Mouse (Mus musculus) E14TG2a.4 (cell line): ENCODE measurements around the gene Fkbp11.

Experiments used
- H3K27me3 ChIP-seq: 2 replicates; pipeline ENCODE4 v1.6.1; 2014; ENCODE audit warnings: low read length, control low read depth; ENCODE audit not compliant: insufficient read depth
- H3K36me3 ChIP-seq: 2 replicates; pipeline ENCODE4 v1.6.1; 2014; ENCODE audit warnings: low read length, control low read depth; ENCODE audit not compliant: insufficient read depth
- H3K4me1 ChIP-seq: replicated peaks from 2 replicates; pipeline ENCODE4 v1.6.1; 2014; ENCODE audit warnings: low read depth, low read length, control low read depth
- H3K4me3 ChIP-seq: replicated peaks from 2 replicates; pipeline ENCODE4 v1.5.1; 2014; ENCODE audit warnings: mild to moderate bottlenecking, low read length
- H3K9me3 ChIP-seq: 2 replicates; pipeline ENCODE4 v1.6.1; 2014; ENCODE audit warnings: low read length, control low read depth
- CTCF ChIP-seq: conservative IDR thresholded peaks from 2 replicates; pipeline ENCODE4 v1.5.1; 2014; ENCODE audit warnings: low read length
- NANOG ChIP-seq: IDR thresholded peaks from 2 replicates; pipeline ENCODE4 v1.6.1; 2014; ENCODE audit warnings: borderline replicate concordance, low read length, mixed read lengths
- POU5F1 ChIP-seq: IDR thresholded peaks from 2 replicates; pipeline ENCODE4 v1.6.1; 2014; ENCODE audit warnings: low read length, borderline replicate concordance

Gene Fkbp11

GRCm38 (mm10) chr15:98722854-98723253, 5.1 kb downstream of the Fkbp11 start:
- H3K4me3 ChIP-seq: peak overlapping the region; percentile 64
- H3K4me1 ChIP-seq: peaks cover 63% of the 10 kb centered on the region
- no peak for TF ChIP-seq POU5F1
- TF ChIP-seq CTCF: no peak
- TF ChIP-seq NANOG: no peak
- H3K36me3 ChIP-seq: no peaks in the 10 kb centered on the region
- H3K27me3 ChIP-seq: peaks cover 50% of the 10 kb centered on the region
- no peaks in the 10 kb centered on the region for H3K9me3 ChIP-seq

- peaks cover 55% of the 10 kb centered on the region for H3K27me3 ChIP-seq
- H3K9me3 ChIP-seq: no peaks in the 10 kb centered on the region
- H3K4me1 ChIP-seq: peaks cover 64% of the 10 kb centered on the region
- H3K4me3 ChIP-seq: peak overlapping the region; percentile 64
- no peaks in the 10 kb centered on the region for H3K36me3 ChIP-seq
- TF ChIP-seq NANOG: no peak
- TF ChIP-seq CTCF: no peak
- TF ChIP-seq POU5F1: no peak
Measured at GRCm38 (mm10) chr15:98722191-98722590, 5.8 kb downstream of the Fkbp11 start.

GRCm38 (mm10) chr15:98717301-98717700, 10.7 kb downstream of the Fkbp11 start:
- peaks cover 34% of the 10 kb centered on the region for H3K27me3 ChIP-seq
- no peak overlapping the region for H3K4me3 ChIP-seq
- TF ChIP-seq POU5F1 (no peak), NANOG (no peak), CTCF (no peak)
- H3K4me1 ChIP-seq: peaks cover 21% of the 10 kb centered on the region
- no peaks in the 10 kb centered on the region for H3K9me3 ChIP-seq
- no peaks in the 10 kb centered on the region for H3K36me3 ChIP-seq

GRCm38 (mm10) chr15:98714230-98714652, 13.8 kb downstream of the Fkbp11 start:
- peaks cover 17% of the 10 kb centered on the region for H3K27me3 ChIP-seq
- no peak overlapping the region for H3K4me3 ChIP-seq
- H3K9me3 ChIP-seq: no peaks in the 10 kb centered on the region
- TF ChIP-seq POU5F1 (no peak), CTCF (no peak), NANOG (no peak)
- peaks cover 7% of the 10 kb centered on the region for H3K4me1 ChIP-seq
- H3K36me3 ChIP-seq: no peaks in the 10 kb centered on the region

- H3K4me3 ChIP-seq: no peak overlapping the region
- no peaks in the 10 kb centered on the region for H3K36me3 ChIP-seq
- peaks cover 10% of the 10 kb centered on the region; the same call in 1 of the 2 replicates for H3K4me1 ChIP-seq
- TF ChIP-seq CTCF: peak; percentile 78
- TF ChIP-seq NANOG: no peak
- H3K9me3 ChIP-seq: no peaks in the 10 kb centered on the region
- peaks cover 20% of the 10 kb centered on the region for H3K27me3 ChIP-seq
Measured at GRCm38 (mm10) chr15:98710442-98710841, 17.6 kb downstream of the Fkbp11 start.

GRCm38 (mm10) chr15:98707766-98708372, 20.1 kb downstream of the Fkbp11 start, which contains the start of gene Ccdc65:
Ccdc65 (plus strand) TSS chr15:98708207.
- H3K36me3 ChIP-seq: no peaks in the 10 kb centered on the region
- TF ChIP-seq CTCF (peak; percentile 59), NANOG (no peak)
- peaks cover 43% of the 10 kb centered on the region for H3K27me3 ChIP-seq
- no peaks in the 10 kb centered on the region for H3K9me3 ChIP-seq
- H3K4me3 ChIP-seq: peak within 1 kb of the TSS; percentile 82
- H3K4me1 ChIP-seq: peaks cover 10% of the 10 kb centered on the region; the same call in 1 of the 2 replicates

GRCm38 (mm10) chr15:98704312-98704711, 23.7 kb downstream of the Fkbp11 start:
- H3K36me3 ChIP-seq: no peaks in the 10 kb centered on the region
- H3K9me3 ChIP-seq: no peaks in the 10 kb centered on the region
- no peak overlapping the region for H3K4me3 ChIP-seq
- H3K27me3 ChIP-seq: peaks cover 73% of the 10 kb centered on the region
- TF ChIP-seq POU5F1 (no peak), CTCF (no peak), NANOG (no peak)
- peaks cover 12% of the 10 kb centered on the region; the same call in 1 of the 2 replicates for H3K4me1 ChIP-seq

- TF ChIP-seq POU5F1 (no peak), CTCF (peak; percentile 45)
- H3K4me1 ChIP-seq: peaks cover 25% of the 10 kb centered on the region
Measured at GRCm38 (mm10) chr15:98699190-98700105, 28.6 kb downstream of the Fkbp11 start.

More at GRCm38 (mm10) chr15:98699190-98700105, 28.6 kb downstream of the Fkbp11 start:
- Histone ChIP-seq H3K27me3 (peaks cover 68% of the 10 kb centered on the region), H3K36me3 (no peaks in the 10 kb centered on the region), H3K4me3 (peak overlapping the region; percentile 72), H3K9me3 (no peaks in the 10 kb centered on the region)
